Mouse (Mus musculus) limb, embryonic 12.5 days (tissue): ENCODE data around the gene Atp13a1. TPM values are rescaled to one million over a fixed set of nuclear protein-coding genes. Genes with fewer than 3 reads are reported as not detected.

ENCODE experiments used
- ATAC-seq: fragments of 200-750 bp; cut with Nextera tagmentation; 2 replicates; pipeline ENCODE4 v1.8.0; 2017; ENCODE audit warnings: low read depth, moderate TSS enrichment; ENCODE audit not compliant: insufficient number of reproducible peaks, insufficient read depth, low FRiP score, low TSS enrichment
- H3K27ac ChIP-seq: fragments of 300-500 bp; sonication (generic); 2 replicates; pipeline ENCODE4 v1.5.1; 2016; ENCODE audit warnings: mild to moderate bottlenecking, moderate library complexity
- H3K27me3 ChIP-seq: fragments of 300-500 bp; sonication (generic); 2 replicates; pipeline ENCODE4 v1.6.1; 2016; ENCODE audit warnings: mild to moderate bottlenecking, moderate library complexity
- H3K36me3 ChIP-seq: fragments of 300-500 bp; sonication (generic); 2 replicates; pipeline ENCODE4 v1.6.1; 2016; ENCODE audit warnings: mild to moderate bottlenecking, moderate library complexity
- H3K4me1 ChIP-seq: fragments of 300-500 bp; sonication (generic); replicated peaks from 2 replicates; pipeline ENCODE4 v1.6.1; 2016
- H3K4me2 ChIP-seq: fragments of 300-500 bp; sonication (generic); 2 replicates; pipeline ENCODE4 v1.6.1; 2016; ENCODE audit warnings: mild to moderate bottlenecking, moderate library complexity
- H3K4me3 ChIP-seq: fragments of 300-500 bp; sonication (generic); replicated peaks from 2 replicates; pipeline ENCODE4 v1.5.1; 2016; ENCODE audit warnings: mild to moderate bottlenecking
- H3K9ac ChIP-seq: fragments of 300-500 bp; sonication (generic); replicated peaks from 2 replicates; pipeline ENCODE4 v1.6.1; 2016; ENCODE audit warnings: mild to moderate bottlenecking, moderate library complexity
- H3K9me3 ChIP-seq: fragments of 300-500 bp; sonication (generic); 2 replicates; pipeline ENCODE4 v1.6.1; 2016; ENCODE audit warnings: mild to moderate bottlenecking, moderate library complexity
- WGBS: fragments of 180-500 bp; shearing (Covaris S2); methylation state at CpG from one replicate; pipeline ENCODE4 v1.1.7; 2016; 5-methylcytosine and 5-hydroxymethylcytosine counted together
- polyA plus RNA-seq: library from polyadenylated mRNA; unstranded; fragments of >200 nt; fragmentation: Nextera tagmentation; extraction: Ambion mirVana; gene quantifications from 2 replicates; pipeline ENCODE4 v1.2.1, GENCODE M21; 2016

The Atp13a1 gene
- polyA plus RNA-seq, 1 experiment from 2014 or later = 53.3 TPM

DNA sequence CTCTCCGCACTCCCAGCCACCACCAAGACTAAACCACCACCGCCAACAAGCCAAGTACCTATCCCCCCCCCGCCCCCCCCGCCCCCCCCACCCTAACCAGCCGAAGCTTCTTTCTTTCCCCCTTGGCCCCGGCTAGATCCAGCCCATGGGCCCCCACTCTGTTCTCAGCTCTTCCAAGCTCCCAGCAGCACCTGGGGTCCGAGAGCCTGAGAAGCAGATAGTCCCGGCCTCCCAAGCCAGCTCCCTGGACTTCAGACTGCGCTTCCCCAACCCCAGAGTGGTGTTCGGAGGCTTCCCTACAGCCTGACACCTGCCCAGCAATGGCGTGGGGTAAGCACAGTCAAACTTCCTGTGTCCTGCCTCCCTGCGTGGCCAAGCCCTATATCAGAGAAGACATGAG lies 13.9 kb upstream of the Atp13a1 start:
- 70% methylated on average over 12 of the region's 12 CpGs for WGBS
- Histone ChIP-seq H3K27me3 (no peaks in the 10 kb centered on the region), H3K9me3 (no peaks in the 10 kb centered on the region), H3K4me2 (no peak overlapping the region), H3K4me1 (peaks cover 11% of the 10 kb centered on the region), H3K36me3 (no peaks in the 10 kb centered on the region), H3K9ac (no peak overlapping the region), H3K27ac (no peak overlapping the region), H3K4me3 (no peak overlapping the region)
- no peak for ATAC-seq

DNA sequence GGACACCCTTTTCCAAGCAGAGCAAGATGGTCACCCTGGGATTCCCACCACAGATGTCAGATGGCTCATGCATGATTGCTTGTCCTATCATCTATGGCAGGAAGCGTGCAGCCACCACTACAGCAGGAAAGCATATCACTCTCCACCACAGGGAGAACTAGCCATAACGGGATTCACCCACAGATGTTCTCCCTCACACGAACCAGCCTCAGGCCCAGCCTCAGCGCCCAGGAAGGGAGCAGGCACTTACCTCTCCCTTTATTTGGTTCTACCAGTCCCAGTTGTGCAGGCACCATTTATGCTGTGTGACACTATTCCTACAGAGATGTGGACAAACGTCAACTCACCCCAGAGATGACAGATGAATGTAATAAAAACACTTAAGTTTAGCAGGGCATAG lies 1.9 kb upstream of the Atp13a1 start:
- Histone ChIP-seq H3K27me3 (no peaks in the 10 kb centered on the region), H3K9me3 (no peaks in the 10 kb centered on the region), H3K4me1 (peaks cover 17% of the 10 kb centered on the region), H3K9ac (no peak overlapping the region), H3K36me3 (peaks cover 11% of the 10 kb centered on the region), H3K4me2 (no peak overlapping the region), H3K27ac (no peak overlapping the region), H3K4me3 (no peak overlapping the region)
- ATAC-seq = no peak
- 87% methylated on average over 5 of the region's 5 CpGs for WGBS

DNA sequence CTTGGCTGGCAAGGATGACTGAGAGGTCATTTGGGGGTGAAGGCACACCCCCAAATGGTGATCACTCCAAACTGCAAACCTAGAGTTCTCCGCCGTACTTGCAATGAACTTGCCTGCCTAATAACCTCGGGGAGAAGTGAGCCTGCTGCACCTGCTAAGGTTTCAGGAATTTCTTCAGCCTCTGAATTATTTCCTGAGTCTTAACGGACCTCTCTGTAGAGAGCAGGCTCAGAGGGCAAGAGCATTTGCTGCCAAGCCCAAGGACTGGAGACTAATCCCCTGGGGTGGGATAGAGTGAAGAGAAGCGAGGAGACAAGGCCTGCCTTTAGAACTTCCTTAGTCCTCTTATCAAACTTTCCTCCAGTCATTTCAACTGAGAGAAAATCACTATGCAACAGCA lies 1.2 kb upstream of the Atp13a1 start:
- H3K4me2 ChIP-seq = peak overlapping the region; percentile 73
- 67% methylated on average over 5 of the region's 5 CpGs for WGBS
- peaks cover 17% of the 10 kb centered on the region for H3K4me1 ChIP-seq
- no peak for ATAC-seq
- peaks cover 16% of the 10 kb centered on the region for H3K36me3 ChIP-seq
- no peak overlapping the region for H3K27ac ChIP-seq
- no peaks in the 10 kb centered on the region for H3K9me3 ChIP-seq
- no peaks in the 10 kb centered on the region for H3K27me3 ChIP-seq
- no peak overlapping the region for H3K4me3 ChIP-seq
- H3K9ac ChIP-seq = no peak overlapping the region

DNA sequence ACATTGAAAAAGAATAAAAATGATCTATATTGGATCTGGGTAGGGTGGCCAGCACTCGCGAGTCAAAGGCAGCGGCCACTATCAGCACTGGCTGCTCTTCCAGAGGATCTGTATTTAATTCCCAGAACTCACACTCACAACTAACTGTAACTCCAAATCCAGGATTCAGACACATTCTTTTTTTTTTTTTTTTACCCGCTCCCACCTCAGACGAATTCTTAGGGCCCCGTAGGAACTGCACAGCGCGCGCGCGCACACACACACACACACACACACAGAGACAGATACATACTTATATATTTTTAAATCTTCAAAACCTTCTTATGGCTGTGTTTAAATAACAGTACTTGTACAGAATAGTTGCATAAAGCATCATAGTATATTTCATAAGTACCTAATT lies 599 bp upstream of the Atp13a1 start:
- ATAC-seq = peak; percentile 30; the same call in 1 of the 2 replicates
- H3K27me3 ChIP-seq = no peaks in the 10 kb centered on the region
- peak overlapping the region; percentile 73 for H3K4me2 ChIP-seq
- H3K4me3 ChIP-seq = peak overlapping the region; percentile 98
- peak overlapping the region; percentile 93; the same call in 1 of the 2 replicates for H3K27ac ChIP-seq
- peak overlapping the region; percentile 93 for H3K9ac ChIP-seq
- peaks cover 17% of the 10 kb centered on the region for H3K4me1 ChIP-seq
- peaks cover 23% of the 10 kb centered on the region for H3K36me3 ChIP-seq
- 33% methylated on average over 11 of the region's 11 CpGs for WGBS
- H3K9me3 ChIP-seq = no peaks in the 10 kb centered on the region

DNA sequence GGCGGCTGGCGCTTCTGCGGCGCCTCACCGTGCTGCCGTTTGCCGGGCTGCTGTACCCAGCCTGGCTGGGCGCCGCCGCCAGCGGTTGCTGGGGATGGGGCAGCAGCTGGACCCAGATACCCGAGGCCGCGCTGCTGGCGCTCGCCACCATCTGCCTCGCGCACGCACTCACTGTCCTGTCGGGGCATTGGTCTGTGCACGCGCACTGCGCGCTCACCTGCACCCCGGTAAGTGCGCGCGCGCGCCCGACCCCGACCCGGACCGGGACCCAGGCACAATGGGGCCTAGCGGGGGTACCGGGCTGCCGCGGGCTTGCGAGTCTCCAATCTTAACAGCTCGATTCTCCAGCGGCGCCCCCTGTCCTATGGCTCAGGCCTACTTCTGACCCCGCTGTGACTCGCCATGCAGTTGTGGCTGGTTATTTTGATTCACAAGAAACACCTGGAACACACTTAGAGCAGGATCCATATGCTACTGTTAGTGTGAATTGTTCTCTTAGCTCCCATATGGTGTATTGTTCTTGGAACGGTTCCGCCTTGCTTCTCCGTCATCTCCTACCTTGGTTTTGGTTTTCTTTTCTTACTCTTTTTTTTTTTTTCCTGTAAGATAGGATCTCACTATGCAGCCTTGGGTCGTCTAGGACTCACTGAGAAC lies 579 bp downstream of the Atp13a1 start:
- peak overlapping the region; percentile 98 for H3K4me3 ChIP-seq
- H3K36me3 ChIP-seq = peaks cover 34% of the 10 kb centered on the region
- under 1% methylated on average over 48 of the region's 48 CpGs for WGBS
- peak; percentile 68 for ATAC-seq
- peak overlapping the region; percentile 93 for H3K9ac ChIP-seq
- H3K9me3 ChIP-seq = no peaks in the 10 kb centered on the region
- peak overlapping the region; percentile 93 for H3K27ac ChIP-seq
- peak overlapping the region; percentile 73 for H3K4me2 ChIP-seq
- H3K4me1 ChIP-seq = peaks cover 17% of the 10 kb centered on the region
- no peaks in the 10 kb centered on the region for H3K27me3 ChIP-seq

DNA sequence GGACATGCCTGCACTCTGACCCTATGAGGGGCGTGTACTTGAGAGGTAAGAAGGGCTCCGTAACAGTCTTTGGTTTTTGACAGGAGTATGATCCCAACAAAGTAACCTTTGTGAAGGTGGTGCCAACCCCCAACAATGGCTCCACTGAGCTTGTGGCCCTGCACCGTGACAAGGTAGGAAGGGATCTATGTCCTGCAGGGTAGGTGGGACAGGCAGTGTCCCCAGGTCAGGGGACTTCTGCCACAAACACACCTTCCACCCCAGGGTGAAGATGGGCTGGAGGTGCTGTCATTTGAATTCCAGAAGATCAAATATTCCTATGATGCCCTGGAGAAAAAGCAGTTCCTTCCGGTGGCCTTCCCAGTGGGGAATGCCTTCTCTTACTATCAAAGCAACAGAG lies 2.7 kb downstream of the Atp13a1 start:
- H3K27ac ChIP-seq = no peak overlapping the region
- H3K4me2 ChIP-seq = no peak overlapping the region
- H3K27me3 ChIP-seq = no peaks in the 10 kb centered on the region
- peaks cover 56% of the 10 kb centered on the region for H3K36me3 ChIP-seq
- no peak for ATAC-seq
- WGBS = 93% methylated on average over 4 of the region's 4 CpGs
- peaks cover 17% of the 10 kb centered on the region for H3K4me1 ChIP-seq
- no peak overlapping the region for H3K4me3 ChIP-seq
- no peak overlapping the region; the same call in 1 of the 2 replicates for H3K9ac ChIP-seq
- H3K9me3 ChIP-seq = no peaks in the 10 kb centered on the region

DNA sequence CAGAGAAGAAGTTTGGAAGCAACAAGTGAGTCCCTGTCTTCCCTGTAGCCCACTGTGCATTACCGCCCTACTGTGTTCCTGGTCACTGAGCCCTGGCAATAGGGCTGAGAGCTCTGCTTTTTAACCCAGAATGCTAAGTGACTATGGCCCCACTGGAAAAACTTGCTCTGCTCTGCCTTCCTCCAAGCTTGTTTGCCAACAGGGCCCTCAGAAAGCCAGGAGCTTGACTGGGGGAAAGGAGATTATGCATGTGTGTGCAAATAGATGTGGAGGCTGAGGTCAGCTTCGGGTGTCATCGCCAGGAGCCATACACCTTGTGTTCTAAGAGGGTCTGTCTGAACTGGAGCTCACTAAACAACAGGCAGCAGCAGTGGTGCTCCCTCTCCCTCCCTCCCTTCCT lies 3.1 kb downstream of the Atp13a1 start:
- ATAC-seq = no peak
- no peaks in the 10 kb centered on the region for H3K9me3 ChIP-seq
- peaks cover 60% of the 10 kb centered on the region for H3K36me3 ChIP-seq
- H3K4me3 ChIP-seq = no peak overlapping the region
- WGBS = 94% methylated on average over 3 of the region's 3 CpGs
- peaks cover 17% of the 10 kb centered on the region for H3K4me1 ChIP-seq
- no peak overlapping the region for H3K9ac ChIP-seq
- H3K27me3 ChIP-seq = no peaks in the 10 kb centered on the region
- H3K4me2 ChIP-seq = no peak overlapping the region
- no peak overlapping the region for H3K27ac ChIP-seq

DNA sequence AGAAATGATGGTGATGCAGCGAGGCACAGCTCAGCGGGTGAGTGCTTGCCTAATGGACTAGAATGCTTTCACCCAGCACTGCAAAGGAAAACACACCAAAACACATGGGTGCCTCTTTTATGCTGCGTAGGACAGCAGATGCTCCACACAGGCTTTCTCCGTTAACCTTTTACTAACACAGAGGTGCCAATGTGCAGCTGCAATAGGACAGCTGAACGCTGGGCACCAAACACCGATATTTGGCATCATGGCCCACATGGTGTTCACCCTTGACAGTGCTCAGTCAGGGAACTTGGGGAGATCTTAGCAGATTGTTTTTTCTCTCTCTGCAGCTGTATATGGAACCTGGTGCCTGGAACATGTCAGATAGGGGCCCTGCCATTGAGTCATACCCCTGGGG lies 3.9 kb downstream of the Atp13a1 start:
- peaks cover 14% of the 10 kb centered on the region for H3K4me1 ChIP-seq

DNA sequence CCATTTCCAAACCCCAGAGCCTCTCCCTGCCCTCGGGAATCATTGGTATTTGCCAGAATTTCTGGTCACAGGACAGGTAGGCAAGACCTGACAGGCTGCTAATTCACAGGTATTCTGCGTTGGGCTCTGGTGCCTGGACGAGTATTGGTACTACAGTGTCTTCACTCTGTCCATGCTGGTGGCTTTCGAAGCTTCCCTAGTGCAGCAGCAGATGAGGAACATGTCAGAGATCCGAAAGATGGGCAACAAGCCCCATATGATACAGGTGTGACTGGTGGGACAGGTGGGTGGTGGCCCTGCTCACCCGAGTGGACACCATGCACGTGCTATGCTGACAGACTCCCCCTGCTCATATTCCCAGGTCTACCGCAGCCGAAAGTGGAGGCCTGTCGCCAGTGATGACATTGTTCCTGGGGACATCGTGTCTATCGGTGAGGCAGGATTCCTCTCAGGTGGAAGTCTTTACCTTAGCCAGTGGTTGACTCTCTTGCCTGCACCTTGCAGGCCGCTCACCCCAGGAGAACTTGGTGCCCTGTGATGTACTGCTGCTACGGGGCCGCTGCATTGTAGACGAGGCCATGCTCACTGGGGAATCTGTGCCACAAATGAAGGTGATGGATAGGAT lies 5.9 kb downstream of the Atp13a1 start:
- 95% methylated on average over 16 of the region's 16 CpGs for WGBS
- Histone ChIP-seq H3K4me1 (peaks cover 11% of the 10 kb centered on the region), H3K9me3 (no peaks in the 10 kb centered on the region), H3K27me3 (no peaks in the 10 kb centered on the region), H3K36me3 (peaks cover 87% of the 10 kb centered on the region), H3K4me3 (no peak overlapping the region), H3K27ac (no peak overlapping the region), H3K9ac (no peak overlapping the region), H3K4me2 (no peak overlapping the region)
- ATAC-seq = no peak

More for the DNA sequence above, 3.9 kb downstream of the Atp13a1 start:
- ATAC-seq = no peak
- Histone ChIP-seq H3K9me3 (no peaks in the 10 kb centered on the region), H3K4me3 (no peak overlapping the region), H3K4me2 (no peak overlapping the region), H3K36me3 (peaks cover 68% of the 10 kb centered on the region), H3K9ac (no peak overlapping the region), H3K27me3 (no peaks in the 10 kb centered on the region), H3K27ac (no peak overlapping the region)
- WGBS = 94% methylated on average over 6 of the region's 6 CpGs

DNA sequence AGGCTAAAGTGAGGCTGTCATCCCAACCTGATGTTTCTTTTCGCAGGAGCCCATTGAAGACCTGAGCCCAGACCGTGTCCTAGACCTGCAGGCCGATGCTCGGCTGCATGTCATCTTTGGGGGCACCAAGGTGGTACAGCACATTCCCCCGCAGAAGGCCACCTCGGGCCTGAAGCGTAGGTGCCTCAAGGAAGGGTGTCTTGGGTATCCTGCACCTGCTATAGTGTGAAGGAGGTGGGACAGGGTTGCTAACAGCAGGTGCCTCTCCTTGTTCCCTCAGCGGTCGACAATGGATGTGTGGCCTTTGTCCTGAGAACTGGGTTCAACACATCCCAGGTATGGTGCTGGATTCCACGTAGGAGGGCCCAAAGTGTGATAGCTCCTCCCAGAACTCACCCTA lies 6.7 kb downstream of the Atp13a1 start:
- Histone ChIP-seq H3K27ac (no peak overlapping the region), H3K27me3 (no peaks in the 10 kb centered on the region), H3K36me3 (peaks cover 96% of the 10 kb centered on the region), H3K4me3 (no peak overlapping the region), H3K4me2 (no peak overlapping the region), H3K9me3 (no peaks in the 10 kb centered on the region), H3K4me1 (peaks cover 3% of the 10 kb centered on the region), H3K9ac (no peak overlapping the region)
- 96% methylated on average over 10 of the region's 10 CpGs for WGBS
- ATAC-seq = no peak

DNA sequence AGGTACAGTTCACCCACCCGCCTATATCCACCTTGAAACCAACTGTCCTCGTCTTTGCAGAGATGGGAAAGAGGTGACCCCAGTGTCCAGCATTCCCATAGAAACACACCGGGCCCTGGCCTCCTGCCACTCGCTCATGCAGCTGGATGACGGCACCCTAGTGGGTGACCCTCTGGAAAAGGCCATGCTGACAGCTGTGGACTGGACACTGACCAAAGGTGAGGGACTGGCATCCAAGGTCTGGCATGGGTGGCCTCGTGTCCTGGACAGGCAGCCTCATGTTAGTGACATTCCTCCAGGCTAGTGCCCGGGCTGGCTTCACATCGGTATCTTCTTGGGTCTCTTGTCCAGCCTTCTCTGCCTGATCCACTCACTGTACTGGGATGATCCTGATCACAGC lies 8.3 kb downstream of the Atp13a1 start:
- H3K36me3 ChIP-seq = peaks cover 99% of the 10 kb centered on the region

DNA sequence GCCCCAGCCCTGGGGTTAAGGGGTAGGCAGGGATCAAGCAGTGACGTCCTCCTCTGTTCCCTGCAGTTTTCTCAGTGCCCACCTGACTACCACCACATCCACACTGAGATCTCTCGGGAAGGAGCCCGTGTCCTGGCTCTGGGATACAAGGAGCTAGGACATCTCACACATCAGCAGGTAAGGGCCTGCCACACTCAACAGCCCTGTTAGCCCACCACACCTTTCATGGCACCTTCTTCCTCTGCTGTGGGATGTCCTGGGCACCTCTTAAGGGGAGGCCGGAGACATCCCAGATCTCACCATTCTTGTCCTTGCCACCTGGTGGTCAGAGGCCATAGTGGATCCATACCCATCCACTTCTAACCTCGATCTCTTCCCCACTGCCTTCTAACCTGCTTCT lies 9.0 kb downstream of the Atp13a1 start:
- no peaks in the 10 kb centered on the region for H3K9me3 ChIP-seq
- H3K9ac ChIP-seq = no peak overlapping the region
- no peak overlapping the region for H3K27ac ChIP-seq
- no peaks in the 10 kb centered on the region for H3K4me1 ChIP-seq
- ATAC-seq = no peak
- H3K27me3 ChIP-seq = no peaks in the 10 kb centered on the region
- WGBS = 91% methylated on average over 5 of the region's 5 CpGs
- no peak overlapping the region for H3K4me3 ChIP-seq
- no peak overlapping the region for H3K4me2 ChIP-seq
- H3K36me3 ChIP-seq = peaks cover 98% of the 10 kb centered on the region

More for the DNA sequence above, 8.3 kb downstream of the Atp13a1 start:
- Histone ChIP-seq H3K4me3 (no peak overlapping the region), H3K9me3 (no peaks in the 10 kb centered on the region), H3K9ac (no peak overlapping the region), H3K27ac (no peak overlapping the region), H3K4me2 (no peak overlapping the region), H3K4me1 (no peaks in the 10 kb centered on the region), H3K27me3 (no peaks in the 10 kb centered on the region)
- WGBS = 96% methylated on average over 8 of the region's 8 CpGs
- no peak for ATAC-seq
